Mouse (Mus musculus) intestine, postnatal 0 days (tissue): ENCODE measurements at regions not wholly inside any gene's neighbourhood (a gene's known extent, or its start where the extent isn't known, plus 50 kb on each side); places are given as distances from the start of the nearest gene placed in this dataset.

Experiments
- ATAC-seq: fragments of 200-750 bp; cut with Nextera tagmentation; 2 replicates; pipeline ENCODE4 v1.8.0; 2017; ENCODE audit warnings: mild to moderate bottlenecking, moderate TSS enrichment, moderate library complexity
- H3K27ac ChIP-seq: fragments of 300-500 bp; sonication (generic); 2 replicates; pipeline ENCODE4 v1.5.1; 2014; ENCODE audit warnings: mild to moderate bottlenecking, low read depth, low read length, moderate library complexity
- H3K27me3 ChIP-seq: fragments of 300-500 bp; sonication (generic); replicated peaks from 2 replicates; pipeline ENCODE4 v1.6.1; 2014; ENCODE audit warnings: low read length, mixed read lengths; ENCODE audit not compliant: control insufficient read depth, insufficient read depth
- H3K36me3 ChIP-seq: fragments of 300-500 bp; sonication (generic); 2 replicates; pipeline ENCODE4 v1.6.1; 2014; ENCODE audit warnings: mild to moderate bottlenecking, moderate library complexity; ENCODE audit not compliant: control insufficient read depth, insufficient read depth
- H3K4me1 ChIP-seq: fragments of 300-500 bp; sonication (generic); replicated peaks from 2 replicates; pipeline ENCODE4 v1.6.1; 2014; ENCODE audit warnings: antibody characterized with exemption, low read length, mixed read lengths; ENCODE audit not compliant: control insufficient read depth, insufficient read depth
- H3K4me2 ChIP-seq: fragments of 300-500 bp; sonication (generic); replicated peaks from 2 replicates; pipeline ENCODE4 v1.6.1; 2014; ENCODE audit warnings: low read depth, mild to moderate bottlenecking, moderate library complexity
- H3K4me3 ChIP-seq: fragments of 300-500 bp; sonication (generic); 2 replicates; pipeline ENCODE4 v1.5.1; 2014; ENCODE audit warnings: low read depth, low read length
- H3K9ac ChIP-seq: fragments of 300-500 bp; sonication (generic); 2 replicates; pipeline ENCODE4 v1.6.1; 2014; ENCODE audit warnings: mild to moderate bottlenecking, low read depth, low read length
- H3K9me3 ChIP-seq: fragments of 300-500 bp; sonication (generic); 2 replicates; pipeline ENCODE4 v1.6.1; 2016; ENCODE audit warnings: mixed run types; ENCODE audit not compliant: control insufficient read depth
- CTCF ChIP-seq: sonication (generic); IDR thresholded peaks from 2 replicates; pipeline ENCODE4 v1.5.1; 2016; ENCODE audit warnings: low read depth, mild to moderate bottlenecking, control low read depth, antibody characterized with exemption, moderate library complexity
- WGBS: fragments of 180-500 bp; shearing (Covaris S2); extraction: QIAGEN DNeasy Blood & Tissue Kit; methylation state at CpG from one replicate; pipeline ENCODE4 v1.1.7; 2014; 5-methylcytosine and 5-hydroxymethylcytosine counted together

DNA sequence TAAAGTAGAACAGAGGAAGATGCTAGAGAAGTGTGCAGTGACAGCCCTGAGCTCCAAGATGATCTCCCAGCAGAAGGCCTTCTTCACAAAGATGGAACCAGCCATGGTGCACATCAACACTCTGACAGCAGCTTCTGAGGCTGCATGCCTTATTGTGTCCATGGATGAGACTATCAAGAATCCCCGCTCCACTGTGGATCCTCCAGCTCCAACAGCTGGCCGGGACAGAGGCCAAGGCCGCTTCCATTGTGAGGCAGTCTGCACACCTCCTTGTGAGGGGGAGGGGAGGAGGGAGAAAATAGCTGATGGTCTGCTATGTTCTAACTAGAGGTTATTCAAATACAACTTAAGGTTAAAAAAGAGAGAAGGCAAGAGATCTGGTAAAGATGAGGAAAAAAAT lies 231.4 kb upstream of the Rack1 start:
- Histone ChIP-seq H3K4me2 (no peak overlapping the region), H3K27me3 (no peaks in the 10 kb centered on the region), H3K4me1 (no peaks in the 10 kb centered on the region), H3K36me3 (no peaks in the 10 kb centered on the region), H3K4me3 (no peak overlapping the region), H3K9me3 (no peaks in the 10 kb centered on the region), H3K27ac (no peak overlapping the region), H3K9ac (no peak overlapping the region)
- WGBS, result 85% methylated on average over 3 of the region's 3 CpGs
- no peak for TF ChIP-seq CTCF
- ATAC-seq, result no peak

DNA sequence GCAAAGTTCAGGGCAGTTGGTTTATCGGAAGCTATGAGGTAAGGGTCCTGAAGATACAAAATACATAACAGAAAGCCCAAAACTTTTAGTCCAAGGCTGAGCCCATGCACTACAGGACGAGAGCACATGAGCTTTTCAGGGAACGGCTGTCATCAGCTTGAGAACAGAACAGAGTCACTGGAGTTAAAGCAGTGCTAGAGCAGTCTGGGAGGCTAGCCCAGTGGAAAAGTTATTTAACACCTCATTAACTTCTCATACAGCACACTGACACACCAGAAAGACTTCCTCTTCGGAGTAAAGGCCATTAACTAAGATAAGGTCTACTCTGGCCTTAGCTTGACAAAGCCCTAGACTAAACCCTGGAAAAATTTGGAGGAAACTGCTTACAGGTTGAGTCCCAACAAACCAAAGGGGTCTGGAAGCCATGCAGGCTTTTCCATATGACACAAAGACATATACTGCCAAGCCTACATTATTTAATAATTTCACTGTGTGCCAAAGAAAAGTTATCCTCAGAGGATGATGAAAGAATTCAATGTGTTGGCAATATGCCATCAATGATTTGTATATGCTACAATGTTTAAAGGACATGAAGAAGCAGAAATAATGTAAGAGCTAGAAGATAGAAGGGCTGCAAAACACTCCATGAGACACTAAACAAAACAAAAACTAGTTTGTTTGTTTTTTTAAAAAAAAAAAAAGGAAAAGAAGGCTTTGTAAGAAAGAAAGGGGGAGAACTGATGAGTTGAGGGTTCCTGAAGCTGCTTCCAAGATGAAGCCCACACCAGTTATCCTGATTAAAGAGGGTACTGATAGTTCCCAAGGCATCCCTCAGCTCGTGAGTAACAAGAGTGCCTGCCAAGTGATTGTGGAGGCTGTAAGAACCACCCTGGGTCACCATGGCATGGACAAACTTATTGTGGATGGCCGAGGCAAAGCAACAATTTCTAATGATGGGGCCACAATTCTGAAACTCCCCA lies 232.3 kb upstream of the Rack1 start:
- Histone ChIP-seq H3K9me3 (no peaks in the 10 kb centered on the region), H3K4me1 (no peaks in the 10 kb centered on the region), H3K27ac (no peak overlapping the region), H3K36me3 (no peaks in the 10 kb centered on the region), H3K9ac (no peak overlapping the region), H3K27me3 (no peaks in the 10 kb centered on the region), H3K4me2 (no peak overlapping the region), H3K4me3 (no peak overlapping the region)
- ATAC-seq, result no peak
- TF ChIP-seq CTCF, result no peak
- WGBS, result 66% methylated on average over 6 of the region's 6 CpGs

DNA sequence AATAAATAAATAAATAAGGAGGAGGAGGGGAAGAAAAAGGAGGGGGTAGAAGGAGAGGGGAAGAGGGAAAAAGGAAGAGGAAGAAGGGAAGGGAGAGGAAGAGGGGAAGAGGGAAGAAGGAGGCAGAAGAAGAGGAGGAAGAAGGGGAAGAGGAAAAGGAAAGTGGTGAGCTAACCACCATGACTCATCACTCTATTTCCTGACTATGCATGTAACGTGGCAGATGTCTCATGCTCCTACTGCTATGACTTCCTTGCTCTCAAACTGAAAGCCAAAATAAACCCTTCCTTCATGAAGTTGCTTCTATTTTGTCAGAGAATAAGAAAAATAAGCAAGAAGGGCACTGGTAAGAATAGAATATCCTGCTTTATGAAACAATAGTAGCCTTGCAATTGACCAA lies 242.1 kb upstream of the Rack1 start:
- no peak for ATAC-seq

DNA sequence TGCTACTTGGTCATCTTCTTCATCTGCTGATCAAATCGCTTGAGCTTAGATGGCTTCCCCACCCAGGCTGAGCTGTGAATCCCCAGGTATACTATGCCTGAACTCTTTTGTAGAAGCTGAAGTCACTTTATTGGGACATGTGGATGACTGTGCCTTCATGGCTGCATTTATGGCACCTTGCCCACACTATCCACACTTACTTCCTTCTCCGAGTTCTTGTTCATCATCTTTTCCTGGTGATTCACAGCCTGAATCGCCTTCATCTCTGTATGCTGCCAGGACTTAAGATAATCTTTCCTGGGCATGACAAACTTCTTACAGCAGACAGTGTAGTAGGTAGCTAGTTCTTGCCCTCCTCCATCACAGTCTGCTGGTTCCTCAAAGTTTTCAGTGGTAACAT lies 248.1 kb upstream of the Rack1 start:
- no peak overlapping the region for H3K9ac ChIP-seq
- 91% methylated on average over 3 of the region's 3 CpGs for WGBS
- no peaks in the 10 kb centered on the region for H3K4me1 ChIP-seq
- ATAC-seq, result no peak
- no peaks in the 10 kb centered on the region for H3K9me3 ChIP-seq
- H3K27ac ChIP-seq, result no peak overlapping the region
- H3K27me3 ChIP-seq, result no peaks in the 10 kb centered on the region
- TF ChIP-seq CTCF, result no peak
- H3K36me3 ChIP-seq, result no peaks in the 10 kb centered on the region
- no peak overlapping the region for H3K4me2 ChIP-seq
- H3K4me3 ChIP-seq, result no peak overlapping the region

More for the DNA sequence above, 242.1 kb upstream of the Rack1 start:
- Histone ChIP-seq H3K4me2 (no peak overlapping the region), H3K9me3 (no peaks in the 10 kb centered on the region), H3K27ac (no peak overlapping the region), H3K4me3 (no peak overlapping the region), H3K27me3 (no peaks in the 10 kb centered on the region), H3K9ac (no peak overlapping the region), H3K36me3 (no peaks in the 10 kb centered on the region), H3K4me1 (no peaks in the 10 kb centered on the region)
- TF ChIP-seq CTCF, result no peak
- WGBS, result 68% methylated on average over 1 of the region's 1 CpGs

DNA sequence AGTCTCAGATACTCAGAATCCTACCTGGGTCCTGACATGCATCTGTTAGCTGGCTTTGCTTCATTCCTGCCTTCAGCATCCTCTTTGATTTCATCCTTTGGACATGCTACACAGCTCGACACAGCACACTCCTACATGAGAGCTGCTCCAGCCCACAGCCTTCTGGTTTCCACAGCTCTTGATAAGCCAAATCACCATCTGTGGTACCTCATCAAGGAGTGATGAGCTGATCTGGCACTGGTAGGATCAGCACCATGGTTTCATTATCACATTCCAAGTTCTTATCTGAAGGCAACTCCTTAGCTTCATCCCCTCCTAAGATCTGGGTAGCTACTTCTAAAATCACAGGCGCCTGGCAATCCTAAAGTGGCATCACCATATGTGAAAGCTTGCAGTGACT lies 248.9 kb upstream of the Rack1 start:
- Histone ChIP-seq H3K4me2 (no peak overlapping the region), H3K27me3 (no peaks in the 10 kb centered on the region), H3K4me1 (no peaks in the 10 kb centered on the region), H3K9me3 (no peaks in the 10 kb centered on the region), H3K36me3 (no peaks in the 10 kb centered on the region), H3K9ac (no peak overlapping the region), H3K27ac (no peak overlapping the region), H3K4me3 (no peak overlapping the region)
- ATAC-seq, result no peak
- TF ChIP-seq CTCF, result no peak
- 76% methylated on average over 2 of the region's 2 CpGs for WGBS

DNA sequence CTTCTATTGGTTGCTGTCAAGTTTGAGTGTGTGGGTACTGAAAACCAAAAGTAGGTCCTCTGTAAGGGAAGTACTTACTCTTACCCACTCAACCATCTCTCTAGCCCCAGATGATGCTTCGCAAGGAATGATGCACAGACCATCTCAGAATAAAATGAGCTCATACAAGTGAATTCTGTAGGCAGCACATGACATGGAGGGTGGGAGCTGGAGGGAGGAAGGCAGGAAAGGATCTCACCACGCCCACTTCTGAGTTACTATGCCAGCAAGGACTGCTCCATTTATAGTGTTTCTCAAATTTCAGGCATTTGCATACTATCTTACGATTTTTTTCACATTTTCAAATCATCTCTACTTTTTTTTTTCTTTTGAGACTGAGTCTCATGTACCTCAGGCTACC lies 273.8 kb upstream of the Rack1 start:
- no peak overlapping the region for H3K4me2 ChIP-seq
- H3K36me3 ChIP-seq, result no peaks in the 10 kb centered on the region
- no peaks in the 10 kb centered on the region for H3K9me3 ChIP-seq
- no peak overlapping the region for H3K4me3 ChIP-seq
- ATAC-seq, result no peak
- no peak overlapping the region for H3K27ac ChIP-seq
- no peak for TF ChIP-seq CTCF
- WGBS, result 60% methylated on average over 3 of the region's 3 CpGs
- no peaks in the 10 kb centered on the region for H3K4me1 ChIP-seq
- H3K9ac ChIP-seq, result no peak overlapping the region
- no peaks in the 10 kb centered on the region for H3K27me3 ChIP-seq
